Mouse (Mus musculus): Measurements from ENCODE around the gene Nisch.

GRCm38 (mm10) chr14:31228234-31228633 is 11.5 kb upstream of the Nisch start:
- TF ChIP-seq TCF12 (IDR thresholded peaks at IDR 0.05; ENCODE audit: low read depth, low read length) (peak; percentile 75), POLR2AphosphoS2 (IDR thresholded peaks at IDR 0.05; ENCODE audit: low read depth, low read length) (no peak), CTCF (conservative IDR thresholded peaks at IDR 0.05 in 1 of 2, IDR thresholded peaks at IDR 0.05 in 1 of 2; ENCODE audit: low read depth in 2 of 2, low read length in 2 of 2) (no peak), E2F4 (IDR thresholded peaks at IDR 0.05; ENCODE audit: insufficient replicate concordance, low read depth, low read length) (no peak), POLR2A (IDR thresholded peaks at IDR 0.05; ENCODE audit: low read depth, low read length) (peak; percentile 37; the same call in 1 of the 2 replicates), MAZ (IDR thresholded peaks at IDR 0.05; ENCODE audit: low read depth, low read length) (no peak), JUN (IDR thresholded peaks at IDR 0.05; ENCODE audit: insufficient read depth, low read depth, low read length) (no peak)
